ENCODE assay signal across 11 mouse cellular contexts in the genomic region with DNA sequence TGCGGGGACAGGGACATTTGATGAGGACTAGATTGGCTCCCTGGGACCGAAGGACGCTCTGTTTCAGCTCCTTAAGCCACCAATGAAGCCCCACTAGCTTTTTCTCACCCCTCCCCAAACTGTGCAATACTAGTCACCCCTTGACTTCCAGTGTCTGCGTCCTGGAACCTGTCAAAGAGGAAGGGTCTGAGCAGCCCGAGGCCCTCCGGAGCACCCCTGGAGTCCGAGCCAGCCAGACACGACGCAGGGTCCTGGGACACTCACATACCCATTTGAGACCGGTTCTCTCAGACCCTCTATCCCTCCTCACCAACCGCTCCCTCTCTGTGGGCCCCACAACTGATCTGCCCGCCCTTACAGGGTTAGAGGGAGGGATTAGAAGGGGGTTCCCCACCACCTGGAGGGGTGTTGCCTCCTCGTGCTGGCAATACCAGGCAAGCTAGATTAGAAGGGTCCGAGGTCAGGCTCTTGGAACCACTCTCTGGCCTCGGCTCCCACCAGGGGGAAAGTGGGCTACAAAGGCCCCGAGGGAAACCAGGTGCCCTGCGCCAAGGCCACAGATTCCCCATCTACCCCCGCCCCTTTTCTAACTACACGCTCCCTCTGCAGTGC. TPM values are rescaled to one million over a fixed set of nuclear protein-coding genes. Genes with fewer than 3 reads are reported as not detected.
DNase-seq lines count a peak whose midpoint lies in the region; ATAC-seq lines count a peak whose summit lies in the region.
"Had no signal": no experiment of that assay in that cellular context is flagged by ENCODE, and none has a peak within 500 bp of the region (broad histone marks: within the 10 kb centered on the region; RNA-seq: fewer than 3 reads in every experiment).

No protein-coding gene starts in this region.

- no peaks in the 10 kb centered on the region for H3K9me3 ChIP-seq in megakaryocyte, embryonic 14.5 days
- no peaks in the 10 kb centered on the region for H3K9me3 ChIP-seq in hindbrain, embryonic 13.5 days
- no peaks in the 10 kb centered on the region for H3K9me3 ChIP-seq in neural tube, embryonic 13.5 days

- peaks cover 61% of the 10 kb centered on the region for H3K4me1 ChIP-seq in megakaryocyte, embryonic 14.5 days
- peaks cover 40% of the 10 kb centered on the region for H3K4me1 ChIP-seq in hindbrain, embryonic 13.5 days (replicated peaks)
- H3K4me1 ChIP-seq in neural tube, embryonic 13.5 days (replicated peaks): peaks cover 43% of the 10 kb centered on the region

- H3K36me3 ChIP-seq in megakaryocyte, embryonic 14.5 days (replicated peaks; ENCODE audit: low read length): no peaks in the 10 kb centered on the region
- no peaks in the 10 kb centered on the region for H3K36me3 ChIP-seq in hindbrain, embryonic 13.5 days
- H3K36me3 ChIP-seq in neural tube, embryonic 13.5 days: no peaks in the 10 kb centered on the region

- no peak overlapping the region for H3K27ac ChIP-seq in hindbrain, embryonic 13.5 days
- no peak overlapping the region for H3K27ac ChIP-seq in neural tube, embryonic 13.5 days (replicated peaks)
- H3K27ac ChIP-seq: macrophage had no signal

- peaks cover 97% of the 10 kb centered on the region for H3K27me3 ChIP-seq in megakaryocyte, embryonic 14.5 days (replicated peaks)
- peaks cover 100% of the 10 kb centered on the region for H3K27me3 ChIP-seq in hindbrain, embryonic 13.5 days
- H3K27me3 ChIP-seq in neural tube, embryonic 13.5 days: peaks cover 100% of the 10 kb centered on the region

- H3K9ac ChIP-seq in hindbrain, embryonic 13.5 days: peak overlapping the region; percentile 35; the same call in 1 of the 2 replicates
- no peak overlapping the region for H3K9ac ChIP-seq in neural tube, embryonic 13.5 days

- 2% methylated on average over 19 of the region's 19 CpGs for WGBS in hindbrain, embryonic 13.5 days
- WGBS in neural tube, embryonic 13.5 days: 1% methylated on average over 19 of the region's 19 CpGs

- peak overlapping the region; percentile 89 for H3K4me3 ChIP-seq in megakaryocyte, embryonic 14.5 days (replicated peaks)
- H3K4me3 ChIP-seq in hindbrain, embryonic 13.5 days: peak overlapping the region; percentile 28; the same call in 1 of the 2 replicates
- H3K4me3 ChIP-seq in neural tube, embryonic 13.5 days: 0 out of 2 replicates have a peak overlapping the region, but pooled peaks have one; percentile 26

- DNase-seq in CD4-positive, CD25-positive, alpha-beta regulatory T cell, adult 2 months (ENCODE audit: low read depth, low spot score): peak; percentile 38
- no peak for DNase-seq in gastrocnemius, postnatal 36 days
- DNase-seq in frontal cortex, postnatal 36 days (ENCODE audit: low spot score in 2 of 2): no peak

- peak overlapping the region; percentile 47; the same call in 1 of the 2 replicates for H3K4me2 ChIP-seq in hindbrain, embryonic 13.5 days
- H3K4me2 ChIP-seq in neural tube, embryonic 13.5 days: peak overlapping the region; percentile 48; the same call in 1 of the 2 replicates

- no peak for ATAC-seq in CD4-positive, CD25-positive, alpha-beta regulatory T cell, adult 4 months
- no peak for ATAC-seq in megakaryocyte, adult 5-6 weeks (ENCODE audit: poor library complexity, severe bottlenecking)
- ATAC-seq in hindbrain, embryonic 13.5 days (ENCODE audit: low FRiP score): no peak
- no peak for ATAC-seq in neural tube, embryonic 13.5 days (ENCODE audit: low read depth)

- intact Hi-C loops in gastrocnemius, postnatal 36 days (cut with DNase I): no loop called here

RNA-seq across cellular contexts. Expression of a gene that starts 0.8 kb away (rescaled TPM):
- not detected for polyA plus RNA-seq in CD4-positive, CD25-positive, alpha-beta regulatory T cell, adult 4 months (2017; shearing (Covaris generic))
- not detected in 2 replicates for polyA plus RNA-seq in megakaryocyte, embryonic 14.5 days (2012; ENCODE audit: insufficient read depth, low replicate concordance)
- 0.04 and 0.34 TPM in 2 replicates for total RNA-seq in megakaryocyte, adult 5-6 weeks (2015)
- total RNA-seq in megakaryocyte, adult 5-6 weeks (2017): not detected in 2 replicates
- polyA plus RNA-seq in hindbrain, embryonic 13.5 days (2015; fragmentation: Nextera tagmentation; extraction: Ambion mirVana): 0.12 TPM in 1 of 2 replicates, not detected in the other
- not detected in 2 replicates for polyA plus RNA-seq in neural tube, embryonic 13.5 days (2015; fragmentation: Nextera tagmentation; extraction: Ambion mirVana)
- under 1 TPM; 0.69 to 0.87 TPM for total RNA-seq in gastrocnemius, postnatal 36 days (2021)
- polyA plus RNA-seq: macrophage had no signal

RNA-seq across cellular contexts. Expression of a gene that starts 12.5 kb away (rescaled TPM):
- polyA plus RNA-seq in CD4-positive, CD25-positive, alpha-beta regulatory T cell, adult 4 months (2017; shearing (Covaris generic)): not detected
- not detected in 2 replicates for polyA plus RNA-seq in megakaryocyte, embryonic 14.5 days (2012; ENCODE audit: insufficient read depth, low replicate concordance)
- total RNA-seq in megakaryocyte, adult 5-6 weeks (2015): not detected in 2 replicates
- not detected in 2 replicates for total RNA-seq in megakaryocyte, adult 5-6 weeks (2017)
- 3.7 and 4.6 TPM in 2 replicates for polyA plus RNA-seq in hindbrain, embryonic 13.5 days (2015; fragmentation: Nextera tagmentation; extraction: Ambion mirVana)
- polyA plus RNA-seq in neural tube, embryonic 13.5 days (2015; fragmentation: Nextera tagmentation; extraction: Ambion mirVana): 3.6 and 3.9 TPM in 2 replicates
- not detected for total RNA-seq in gastrocnemius, postnatal 36 days (2021)
- total RNA-seq: adrenal gland, postnatal 14 days had no signal
- polyA plus RNA-seq: macrophage; small intestine, adult 2 months had no signal

RNA-seq across cellular contexts. Expression of a gene that starts 14.1 kb away (rescaled TPM):
- polyA plus RNA-seq in CD4-positive, CD25-positive, alpha-beta regulatory T cell, adult 4 months (2017; shearing (Covaris generic)): 10 to 100 TPM; 33.0 to 35.3 TPM
- 7.0 and 17.8 TPM in 2 replicates for polyA plus RNA-seq in megakaryocyte, embryonic 14.5 days (2012; ENCODE audit: insufficient read depth, low replicate concordance)
- 28.3 and 35.9 TPM in 2 replicates for total RNA-seq in megakaryocyte, adult 5-6 weeks (2015)
- 33.8 and 37.8 TPM in 2 replicates for total RNA-seq in megakaryocyte, adult 5-6 weeks (2017)
- polyA plus RNA-seq in hindbrain, embryonic 13.5 days (2015; fragmentation: Nextera tagmentation; extraction: Ambion mirVana): 68.4 and 71.7 TPM in 2 replicates
- 71.9 and 74.9 TPM in 2 replicates for polyA plus RNA-seq in neural tube, embryonic 13.5 days (2015; fragmentation: Nextera tagmentation; extraction: Ambion mirVana)
- total RNA-seq in gastrocnemius, postnatal 36 days (2021): 1 to 10 TPM; 7.4 to 8.2 TPM

RNA-seq across cellular contexts. Expression of a gene that starts 32.2 kb away (rescaled TPM):
- not detected for polyA plus RNA-seq in CD4-positive, CD25-positive, alpha-beta regulatory T cell, adult 4 months (2017; shearing (Covaris generic))
- 0.32 and 0.73 TPM in 2 replicates for polyA plus RNA-seq in megakaryocyte, embryonic 14.5 days (2012; ENCODE audit: insufficient read depth, low replicate concordance)
- not detected in 2 replicates for total RNA-seq in megakaryocyte, adult 5-6 weeks (2015)
- total RNA-seq in megakaryocyte, adult 5-6 weeks (2017): 0.15 and 0.16 TPM in 2 replicates
- polyA plus RNA-seq in hindbrain, embryonic 13.5 days (2015; fragmentation: Nextera tagmentation; extraction: Ambion mirVana): 0.63 and 0.69 TPM in 2 replicates
- 0.50 TPM in 2 replicates for polyA plus RNA-seq in neural tube, embryonic 13.5 days (2015; fragmentation: Nextera tagmentation; extraction: Ambion mirVana)
- total RNA-seq in gastrocnemius, postnatal 36 days (2021): under 1 TPM; 0.28 to 0.96 TPM
- total RNA-seq: adrenal gland, postnatal 14 days had no signal
- polyA plus RNA-seq: macrophage; small intestine, adult 2 months had no signal

RNA-seq across cellular contexts. Expression of a gene that starts 49.1 kb away (rescaled TPM):
- polyA plus RNA-seq in CD4-positive, CD25-positive, alpha-beta regulatory T cell, adult 4 months (2017; shearing (Covaris generic)): 1 to 10 TPM in 1 of 2 experiments, under 1 TPM in 1; 0.75 to 1.0 TPM
- 9.6 and 18.2 TPM in 2 replicates for polyA plus RNA-seq in megakaryocyte, embryonic 14.5 days (2012; ENCODE audit: insufficient read depth, low replicate concordance)
- 0.40 TPM in 1 of 2 replicates, not detected in the other for total RNA-seq in megakaryocyte, adult 5-6 weeks (2015)
- total RNA-seq in megakaryocyte, adult 5-6 weeks (2017): 0.33 and 1.4 TPM in 2 replicates
- 5.1 and 6.6 TPM in 2 replicates for polyA plus RNA-seq in hindbrain, embryonic 13.5 days (2015; fragmentation: Nextera tagmentation; extraction: Ambion mirVana)
- polyA plus RNA-seq in neural tube, embryonic 13.5 days (2015; fragmentation: Nextera tagmentation; extraction: Ambion mirVana): 8.1 and 10.9 TPM in 2 replicates
- total RNA-seq in gastrocnemius, postnatal 36 days (2021): 1 to 10 TPM; 1.4 to 1.7 TPM

Comparison
In these comparisons a context has a peak if more than half of its experiments do, and no peak if none do; other contexts are left out.
1. H3K4me3 ChIP-seq: peak in every context shown above with its lines; median percentile 89 in megakaryocyte, embryonic 14.5 days; 28 in hindbrain, embryonic 13.5 days; 26 in neural tube, embryonic 13.5 days.